Mouse (Mus musculus): Measurements from ENCODE around the gene Ncl.

DNA sequence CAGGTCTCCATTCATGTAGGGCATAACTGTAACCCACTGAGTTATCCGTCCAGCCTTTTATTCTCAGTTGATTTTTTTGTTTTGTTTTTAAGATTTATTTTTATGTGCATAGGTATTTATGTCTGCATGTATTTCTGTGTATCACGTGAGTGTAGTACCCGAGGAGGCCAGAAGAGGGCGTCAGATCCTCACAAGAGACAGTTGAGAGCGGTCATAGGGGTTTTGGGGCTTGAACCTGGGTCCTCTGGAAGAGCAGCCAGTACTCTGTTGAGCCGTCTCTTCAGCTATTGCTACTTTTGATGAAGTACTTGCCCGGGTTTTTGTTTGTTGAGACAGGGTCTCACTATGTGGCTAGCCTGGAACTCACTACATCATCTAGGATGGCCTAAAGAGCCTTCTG lies 36.7 kb upstream of the Ncl start:
- TF ChIP-seq GATA1 (IDR thresholded peaks at IDR 0.05; ENCODE audit: low read length): no peak
- TF ChIP-seq TAL1 (IDR thresholded peaks at IDR 0.05; ENCODE audit: low read length): no peak

Data from erythroblast, embryonic 14.5 days (primary cell).